Mouse (Mus musculus) brain, embryonic 14.5 days (tissue): Measurements from ENCODE around the gene Calml4.

Source experiments
- CTCF ChIP-seq: fragments of 200-500 bp; IDR thresholded peaks from 2 replicates; pipeline ENCODE4 v1.5.1; 2012; ENCODE audit warnings: inconsistent platforms, mild to moderate bottlenecking, moderate library complexity, borderline replicate concordance; ENCODE audit not compliant: insufficient read depth, insufficient read length; ENCODE audit errors: extremely low read depth
- POLR2A ChIP-seq: fragments of 200-500 bp; IDR thresholded peaks from 2 replicates; pipeline ENCODE4 v1.6.1; 2012; ENCODE audit warnings: mild to moderate bottlenecking, inconsistent platforms, borderline replicate concordance; ENCODE audit not compliant: poor library complexity, insufficient read depth, insufficient read length, severe bottlenecking; ENCODE audit errors: extremely low read depth

GRCm38 (mm10) chr9:62829877-62830276, 28.0 kb upstream of the Calml4 start:
- TF ChIP-seq POLR2A, result no peak
- TF ChIP-seq CTCF, result no peak
